Mouse (Mus musculus) kidney, postnatal 36 days (tissue): ENCODE results near the gene Ntpcr.

ENCODE experiments used
- DNase-seq, 2 experiments: peaks; one replicate each; pipeline ENCODE4 v3.0.0; 2021 to 2022; ENCODE audit warnings: mixed read lengths in 2 of 2

Gene Ntpcr

GRCm38 (mm10) chr8:125726143-125726542 lies 3.6 kb upstream of the Ntpcr start:
- DNase-seq, result no peak

GRCm38 (mm10) chr8:125726986-125727385 lies 2.8 kb upstream of the Ntpcr start:
- DNase-seq, result no peak

- DNase-seq, result no peak
These were observed 2.0 kb upstream of the Ntpcr start for GRCm38 (mm10) chr8:125727797-125728196.

GRCm38 (mm10) chr8:125733964-125734956 lies 4.5 kb downstream of the Ntpcr start:
- peak; percentile 88 to 96 for DNase-seq

GRCm38 (mm10) chr8:125738956-125739355 lies 9.2 kb downstream of the Ntpcr start:
- DNase-seq, result no peak

DNA sequence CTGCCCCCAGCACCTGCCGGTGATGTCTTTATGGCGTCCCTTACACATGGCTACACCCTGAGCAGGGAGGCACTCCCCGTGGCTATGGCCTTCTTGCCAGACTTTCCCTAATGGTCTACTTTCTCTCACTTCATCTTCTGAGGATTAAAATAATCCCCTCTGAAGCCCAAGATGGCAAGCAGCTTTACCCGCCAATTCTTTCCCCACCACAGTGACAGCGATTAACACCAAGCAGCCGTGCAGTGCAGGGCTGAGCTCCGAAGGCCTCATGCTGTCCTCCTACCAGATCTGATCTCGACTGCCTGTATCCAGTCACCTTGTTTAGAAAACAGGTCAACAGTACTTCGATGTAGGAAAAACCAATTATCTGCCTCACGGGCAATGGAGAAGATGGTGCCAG lies 10.9 kb downstream of the Ntpcr start:
- no peak for DNase-seq

GRCm38 (mm10) chr8:125741377-125741776 lies 11.6 kb downstream of the Ntpcr start:
- no peak for DNase-seq

DNA sequence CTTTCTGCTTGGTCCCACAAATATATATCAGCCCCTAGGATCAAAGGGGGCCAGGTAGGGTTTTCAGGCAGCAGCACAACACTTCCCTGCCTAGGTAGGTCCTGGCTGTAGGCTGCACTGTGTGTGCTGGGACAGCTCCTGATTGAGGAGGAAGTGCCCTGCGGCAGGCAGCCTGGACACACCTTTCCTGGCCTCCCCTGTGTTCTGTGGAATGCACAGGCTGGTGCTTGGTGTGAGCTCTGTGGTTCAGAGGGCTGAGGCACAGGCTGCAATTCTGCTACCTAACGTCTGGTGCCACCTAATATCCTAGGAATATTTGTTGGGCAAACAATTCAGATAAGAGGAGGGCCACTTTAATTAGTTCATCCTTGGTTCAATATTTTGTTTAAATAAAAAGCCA lies 12.1 kb downstream of the Ntpcr start:
- DNase-seq, result no peak

- DNase-seq, result no peak
These were observed 12.6 kb downstream of the Ntpcr start for GRCm38 (mm10) chr8:125742406-125742805.

- DNase-seq, result no peak
These were observed 15.3 kb downstream of the Ntpcr start for GRCm38 (mm10) chr8:125744914-125745576.

GRCm38 (mm10) chr8:125747390-125747789 lies 17.6 kb downstream of the Ntpcr start:
- no peak for DNase-seq

DNA sequence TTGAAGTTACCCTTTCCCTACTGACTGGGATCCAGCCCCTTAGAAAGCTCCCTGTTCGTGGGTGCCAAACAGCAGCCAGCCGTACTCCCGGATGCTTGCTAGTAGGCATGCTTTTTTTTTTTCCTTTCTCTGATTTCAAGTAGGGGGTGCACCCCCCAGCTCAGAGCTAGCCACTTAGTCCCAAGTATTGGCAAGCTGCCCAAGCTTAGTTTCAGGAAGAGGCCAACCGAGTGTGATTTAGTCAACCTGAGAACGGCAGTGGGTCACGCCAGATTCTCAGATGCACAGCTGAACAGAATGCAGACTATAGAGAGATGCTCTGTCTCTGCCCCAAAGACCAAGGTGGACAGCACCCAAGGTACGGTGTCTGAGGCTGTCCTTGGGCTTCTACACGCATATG lies 21.1 kb downstream of the Ntpcr start:
- DNase-seq, result peak; percentile 9 to 29

DNA sequence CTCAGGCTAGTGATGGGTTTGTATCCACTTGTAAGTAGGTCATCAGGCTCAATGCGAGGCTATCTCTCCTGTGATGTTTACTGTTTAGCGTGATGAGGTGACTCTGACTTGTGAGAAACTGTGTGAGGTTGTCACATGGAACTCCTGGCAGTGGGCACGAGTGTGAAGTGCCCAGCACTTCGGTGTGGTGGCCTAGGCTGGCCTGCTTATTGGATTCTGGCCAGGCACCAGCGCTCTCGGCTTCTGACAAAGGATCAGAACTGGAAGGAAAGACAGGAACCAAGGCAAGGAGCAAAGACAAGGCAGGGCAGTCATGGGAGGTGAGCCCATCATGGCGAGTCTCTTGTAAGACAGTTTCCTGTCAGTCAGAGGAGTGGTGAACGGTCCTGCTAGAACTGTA lies 26.1 kb downstream of the Ntpcr start:
- DNase-seq, result no peak

GRCm38 (mm10) chr8:125756391-125757105 lies 26.8 kb downstream of the Ntpcr start:
- DNase-seq, result no peak

DNA sequence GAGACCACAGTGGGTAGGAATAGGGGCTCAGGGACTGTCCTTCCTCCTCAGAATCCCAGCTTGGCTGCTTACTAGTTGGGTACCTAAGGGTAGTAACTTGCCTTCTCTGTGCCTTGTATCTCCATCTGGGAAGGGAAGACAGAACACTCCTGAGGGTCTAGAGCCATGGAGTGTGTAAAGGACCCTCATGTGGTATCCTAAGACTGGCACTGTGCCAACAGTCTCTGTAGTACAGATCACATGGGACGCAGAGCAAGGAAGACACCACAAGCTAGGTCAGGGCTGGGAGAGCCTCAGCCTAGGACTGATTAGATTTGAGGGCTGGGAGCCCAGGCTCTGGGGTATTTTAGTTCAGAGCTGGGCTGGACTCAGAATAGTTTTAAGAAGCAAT lies 27.3 kb downstream of the Ntpcr start:
- no peak for DNase-seq

DNA sequence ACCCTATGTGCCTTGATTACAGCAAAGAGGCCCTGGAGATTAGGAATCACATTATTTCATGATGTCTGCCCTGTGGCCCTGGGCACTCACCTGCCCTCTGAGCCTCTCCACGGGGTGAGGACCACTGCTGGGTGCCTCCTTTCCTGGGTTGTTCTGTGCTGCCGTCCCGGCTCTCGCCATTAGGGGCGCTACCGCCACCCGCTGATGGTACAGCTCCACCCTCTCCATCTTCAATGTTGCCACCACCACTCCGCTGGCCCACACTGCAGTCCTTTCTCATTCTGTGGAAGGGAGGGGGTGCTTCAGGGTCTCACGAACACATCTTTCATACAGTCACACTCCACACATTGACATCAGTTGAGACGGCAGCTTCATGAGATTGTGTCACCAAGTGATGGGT lies 29.3 kb downstream of the Ntpcr start:
- DNase-seq, result peak in 1 of 2 experiments; percentile 69

DNA sequence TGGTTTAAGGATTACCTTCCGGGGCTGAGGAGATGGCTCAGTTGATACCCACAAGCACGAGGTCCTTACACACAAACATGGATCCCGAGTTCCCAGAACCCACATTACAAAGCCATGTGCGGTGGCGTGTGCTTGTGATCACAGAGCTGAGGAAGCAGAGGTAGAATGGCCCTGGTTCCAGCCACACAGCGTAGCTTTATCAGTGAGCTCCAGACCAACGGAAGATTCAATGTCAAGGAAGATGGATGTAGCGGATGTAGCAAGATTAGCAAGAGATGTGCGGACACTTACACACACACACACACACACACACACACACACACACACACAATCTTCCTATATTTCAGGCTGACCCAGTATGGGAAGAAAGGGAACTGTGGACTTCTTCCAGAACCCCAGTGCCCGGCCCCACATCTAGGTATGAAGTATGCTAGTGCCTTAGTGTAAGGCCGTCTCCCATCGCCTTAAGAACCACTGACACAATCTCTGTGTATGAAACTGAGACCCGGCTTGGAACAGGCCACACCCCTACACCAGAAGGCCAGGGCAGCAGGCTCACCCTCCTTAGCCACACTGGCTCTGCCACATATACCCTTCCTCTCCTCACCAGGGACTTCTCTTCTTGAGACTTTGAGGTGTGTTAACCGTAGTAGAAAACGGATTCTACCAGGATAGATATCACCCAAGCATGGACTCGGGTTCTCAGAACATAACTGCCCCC lies 33.5 kb downstream of the Ntpcr start:
- no peak for DNase-seq

- no peak for DNase-seq
These were observed 38.3 kb downstream of the Ntpcr start for GRCm38 (mm10) chr8:125768079-125768478.

GRCm38 (mm10) chr8:125772300-125772699 lies 42.5 kb downstream of the Ntpcr start:
- peak in 1 of 2 experiments; percentile 17 for DNase-seq

GRCm38 (mm10) chr8:125773281-125773803 lies 43.6 kb downstream of the Ntpcr start:
- no peak for DNase-seq

GRCm38 (mm10) chr8:125775031-125775430 lies 45.3 kb downstream of the Ntpcr start:
- DNase-seq, result no peak

DNA sequence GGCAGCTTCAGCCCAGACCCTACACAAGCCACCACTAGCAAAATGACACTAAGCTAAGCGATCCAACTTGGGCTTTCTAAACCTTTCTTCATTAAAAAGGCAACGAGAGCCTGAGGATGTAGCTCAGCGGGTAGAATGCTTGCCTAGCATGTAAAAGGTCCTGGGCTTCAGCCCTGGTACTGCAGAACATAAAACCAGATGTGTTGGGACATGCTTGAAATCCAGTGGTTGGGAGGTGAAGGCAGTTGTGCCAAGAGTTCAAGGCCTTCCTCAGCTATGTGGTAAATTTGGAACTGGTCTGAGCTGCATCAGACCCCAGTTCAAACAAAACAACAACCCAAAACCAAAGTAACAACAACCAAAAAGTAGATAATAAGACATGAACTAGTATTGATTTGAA lies 46.6 kb downstream of the Ntpcr start:
- DNase-seq, result no peak
